Mouse (Mus musculus): Measurements from ENCODE around the gene Mapk8ip2. TPM values are rescaled to one million over a fixed set of nuclear protein-coding genes. Genes with fewer than 3 reads are reported as not detected.

The Mapk8ip2 gene
- polyA plus RNA-seq, 1 experiment from 2014 or later: 0.41 TPM

GRCm38 (mm10) chr15:89498961-89499688 lies 45.4 kb downstream of the Mapk8ip2 start, which contains the start of gene Shank3:
Shank3 (plus strand) TSS chr15:89499623.
- peaks cover 49% of the 10 kb centered on the region for H3K27me3 ChIP-seq (ENCODE audit: control insufficient read depth, insufficient read depth, low read length)
- H3K9ac ChIP-seq (ENCODE audit: low read length): peak within 1 kb of the TSS; percentile 75
- H3K9me3 ChIP-seq (ENCODE audit: control insufficient read depth, low read length): no peaks in the 10 kb centered on the region; the same call in 1 of the 2 replicates
- 1% methylated on average over 46 of the region's 72 CpGs for WGBS
- H3K4me3 ChIP-seq (ENCODE audit: control insufficient read depth in 1 of 2, insufficient read depth in 1 of 2, low read depth in 1 of 2, low read length in 2 of 2): peak within 1 kb of the TSS; percentile 75 to 79
- peak within 1 kb of the TSS; percentile 61 to 83 for H3K27ac ChIP-seq (replicated peaks in 1 of 2; ENCODE audit: control insufficient read depth in 1 of 2, insufficient read depth in 1 of 2, low read depth in 2 of 2, low read length in 2 of 2)
- peaks cover 20% of the 10 kb centered on the region for H3K36me3 ChIP-seq (ENCODE audit: control insufficient read depth, insufficient read depth, low read length)
- ATAC-seq (ENCODE audit: insufficient number of reproducible peaks, insufficient read depth, low FRiP score, low read depth): 0 out of 2 replicates have a peak, but pooled peaks have one; percentile 20
- peaks cover 2 to 9% of the 10 kb centered on the region in 2 experiments; a peak in 3 of 4 replicates for H3K4me1 ChIP-seq (ENCODE audit: control insufficient read depth in 2 of 2, insufficient read depth in 2 of 2, low read length in 2 of 2)
- peak within 1 kb of the TSS; percentile 89 for H3K4me2 ChIP-seq (ENCODE audit: low read length)

GRCm38 (mm10) chr15:89499784-89500220 lies 46.1 kb downstream of the Mapk8ip2 start:
- H3K27me3 ChIP-seq (ENCODE audit: control insufficient read depth, insufficient read depth, low read length): peaks cover 49% of the 10 kb centered on the region
- peak overlapping the region; percentile 89 for H3K4me2 ChIP-seq (ENCODE audit: low read length)
- peaks cover 2 to 9% of the 10 kb centered on the region in 2 experiments; a peak in 3 of 4 replicates for H3K4me1 ChIP-seq (ENCODE audit: control insufficient read depth in 2 of 2, insufficient read depth in 2 of 2, low read length in 2 of 2)
- no peak for ATAC-seq (ENCODE audit: insufficient number of reproducible peaks, insufficient read depth, low FRiP score, low read depth)
- peak overlapping the region; percentile 75 to 79 for H3K4me3 ChIP-seq (ENCODE audit: control insufficient read depth in 1 of 2, insufficient read depth in 1 of 2, low read depth in 1 of 2, low read length in 2 of 2)
- H3K27ac ChIP-seq (replicated peaks in 1 of 2; ENCODE audit: control insufficient read depth in 1 of 2, insufficient read depth in 1 of 2, low read depth in 2 of 2, low read length in 2 of 2): peak overlapping the region in 1 of 2 experiments; percentile 83; a peak in 2 of 4 replicates
- H3K9ac ChIP-seq (ENCODE audit: low read length): peak overlapping the region; percentile 75
- no peaks in the 10 kb centered on the region; the same call in 1 of the 2 replicates for H3K9me3 ChIP-seq (ENCODE audit: control insufficient read depth, low read length)
- H3K36me3 ChIP-seq (ENCODE audit: control insufficient read depth, insufficient read depth, low read length): peaks cover 27% of the 10 kb centered on the region
- under 1% methylated on average over 31 of the region's 60 CpGs for WGBS

GRCm38 (mm10) chr15:89500221-89500791 lies 46.6 kb downstream of the Mapk8ip2 start:
- Histone ChIP-seq H3K27ac (replicated peaks in 1 of 2; ENCODE audit: control insufficient read depth in 1 of 2, insufficient read depth in 1 of 2, low read depth in 2 of 2, low read length in 2 of 2) (no peak overlapping the region), H3K9me3 (ENCODE audit: control insufficient read depth, low read length) (no peaks in the 10 kb centered on the region), H3K4me1 (ENCODE audit: control insufficient read depth in 2 of 2, insufficient read depth in 2 of 2, low read length in 2 of 2) (peaks cover 2 to 9% of the 10 kb centered on the region in 2 experiments; a peak in 3 of 4 replicates), H3K4me2 (ENCODE audit: low read length) (peak overlapping the region; percentile 89), H3K36me3 (ENCODE audit: control insufficient read depth, insufficient read depth, low read length) (peaks cover 29% of the 10 kb centered on the region), H3K4me3 (ENCODE audit: control insufficient read depth in 1 of 2, insufficient read depth in 1 of 2, low read depth in 1 of 2, low read length in 2 of 2) (peak overlapping the region; percentile 75 to 79), H3K27me3 (ENCODE audit: control insufficient read depth, insufficient read depth, low read length) (peaks cover 49% of the 10 kb centered on the region), H3K9ac (ENCODE audit: low read length) (peak overlapping the region; percentile 75)
- ATAC-seq (ENCODE audit: insufficient number of reproducible peaks, insufficient read depth, low FRiP score, low read depth): no peak
- WGBS: 2% methylated on average over 35 of the region's 35 CpGs

- 89% methylated on average over 3 of the region's 3 CpGs for WGBS
- peak overlapping the region; percentile 89; the same call in 1 of the 2 replicates for H3K4me2 ChIP-seq (ENCODE audit: low read length)
- no peak overlapping the region for H3K27ac ChIP-seq (replicated peaks in 1 of 2; ENCODE audit: control insufficient read depth in 1 of 2, insufficient read depth in 1 of 2, low read depth in 2 of 2, low read length in 2 of 2)
These were observed 47.6 kb downstream of the Mapk8ip2 start for GRCm38 (mm10) chr15:89501321-89501720.

GRCm38 (mm10) chr15:89504838-89505237 lies 51.1 kb downstream of the Mapk8ip2 start:
- Histone ChIP-seq H3K27ac (replicated peaks in 1 of 2; ENCODE audit: control insufficient read depth in 1 of 2, insufficient read depth in 1 of 2, low read depth in 2 of 2, low read length in 2 of 2) (no peak overlapping the region), H3K4me2 (ENCODE audit: low read length) (no peak overlapping the region), H3K4me3 (ENCODE audit: control insufficient read depth in 1 of 2, insufficient read depth in 1 of 2, low read depth in 1 of 2, low read length in 2 of 2) (no peak overlapping the region), H3K36me3 (ENCODE audit: control insufficient read depth, insufficient read depth, low read length) (peaks cover 38% of the 10 kb centered on the region), H3K27me3 (ENCODE audit: control insufficient read depth, insufficient read depth, low read length) (peaks cover 18% of the 10 kb centered on the region), H3K9ac (ENCODE audit: low read length) (no peak overlapping the region), H3K9me3 (ENCODE audit: control insufficient read depth, low read length) (no peaks in the 10 kb centered on the region), H3K4me1 (ENCODE audit: control insufficient read depth in 2 of 2, insufficient read depth in 2 of 2, low read length in 2 of 2) (no peaks in the 10 kb centered on the region)
- ATAC-seq (ENCODE audit: insufficient number of reproducible peaks, insufficient read depth, low FRiP score, low read depth): no peak
- 85% methylated on average over 9 of the region's 9 CpGs for WGBS

More at GRCm38 (mm10) chr15:89501321-89501720, 47.6 kb downstream of the Mapk8ip2 start:
- peaks cover 42% of the 10 kb centered on the region for H3K27me3 ChIP-seq (ENCODE audit: control insufficient read depth, insufficient read depth, low read length)
- no peak overlapping the region for H3K9ac ChIP-seq (ENCODE audit: low read length)
- H3K9me3 ChIP-seq (ENCODE audit: control insufficient read depth, low read length): no peaks in the 10 kb centered on the region
- peaks cover 2 to 9% of the 10 kb centered on the region in 2 experiments; a peak in 3 of 4 replicates for H3K4me1 ChIP-seq (ENCODE audit: control insufficient read depth in 2 of 2, insufficient read depth in 2 of 2, low read length in 2 of 2)
- H3K4me3 ChIP-seq (ENCODE audit: control insufficient read depth in 1 of 2, insufficient read depth in 1 of 2, low read depth in 1 of 2, low read length in 2 of 2): no peak overlapping the region
- no peak for ATAC-seq (ENCODE audit: insufficient number of reproducible peaks, insufficient read depth, low FRiP score, low read depth)
- H3K36me3 ChIP-seq (ENCODE audit: control insufficient read depth, insufficient read depth, low read length): peaks cover 33% of the 10 kb centered on the region

- Histone ChIP-seq H3K4me1 (ENCODE audit: control insufficient read depth in 2 of 2, insufficient read depth in 2 of 2, low read length in 2 of 2) (no peaks in the 10 kb centered on the region), H3K27ac (replicated peaks in 1 of 2; ENCODE audit: control insufficient read depth in 1 of 2, insufficient read depth in 1 of 2, low read depth in 2 of 2, low read length in 2 of 2) (no peak overlapping the region), H3K9me3 (ENCODE audit: control insufficient read depth, low read length) (no peaks in the 10 kb centered on the region), H3K27me3 (ENCODE audit: control insufficient read depth, insufficient read depth, low read length) (no peaks in the 10 kb centered on the region), H3K4me2 (ENCODE audit: low read length) (no peak overlapping the region), H3K36me3 (ENCODE audit: control insufficient read depth, insufficient read depth, low read length) (peaks cover 35% of the 10 kb centered on the region), H3K4me3 (ENCODE audit: control insufficient read depth in 1 of 2, insufficient read depth in 1 of 2, low read depth in 1 of 2, low read length in 2 of 2) (no peak overlapping the region), H3K9ac (ENCODE audit: low read length) (no peak overlapping the region)
- 73% methylated on average over 8 of the region's 8 CpGs for WGBS
- ATAC-seq (ENCODE audit: insufficient number of reproducible peaks, insufficient read depth, low FRiP score, low read depth): no peak
These were observed 54.0 kb downstream of the Mapk8ip2 start for GRCm38 (mm10) chr15:89507751-89508150.

GRCm38 (mm10) chr15:89512679-89513078 lies 59.0 kb downstream of the Mapk8ip2 start:
- no peak overlapping the region for H3K4me3 ChIP-seq (ENCODE audit: control insufficient read depth in 1 of 2, insufficient read depth in 1 of 2, low read depth in 1 of 2, low read length in 2 of 2)
- H3K27ac ChIP-seq (replicated peaks in 1 of 2; ENCODE audit: control insufficient read depth in 1 of 2, insufficient read depth in 1 of 2, low read depth in 2 of 2, low read length in 2 of 2): no peak overlapping the region
- H3K36me3 ChIP-seq (ENCODE audit: control insufficient read depth, insufficient read depth, low read length): peaks cover 5% of the 10 kb centered on the region; the same call in 1 of the 2 replicates
- H3K9me3 ChIP-seq (ENCODE audit: control insufficient read depth, low read length): no peaks in the 10 kb centered on the region
- ATAC-seq (ENCODE audit: insufficient number of reproducible peaks, insufficient read depth, low FRiP score, low read depth): no peak
- WGBS: 62% methylated on average over 4 of the region's 4 CpGs
- H3K4me1 ChIP-seq (ENCODE audit: control insufficient read depth in 2 of 2, insufficient read depth in 2 of 2, low read length in 2 of 2): no peaks in the 10 kb centered on the region
- H3K9ac ChIP-seq (ENCODE audit: low read length): no peak overlapping the region
- H3K4me2 ChIP-seq (ENCODE audit: low read length): no peak overlapping the region
- H3K27me3 ChIP-seq (ENCODE audit: control insufficient read depth, insufficient read depth, low read length): no peaks in the 10 kb centered on the region
